Mouse (Mus musculus) gastrocnemius, postnatal 10 days (tissue): ENCODE data around the gene Gm21518. TPM values are rescaled to one million over a fixed set of nuclear protein-coding genes. Genes with fewer than 3 reads are reported as not detected.
"Not testable (repeated sequence)": the region's sequence is repeated elsewhere in the genome, so short reads cannot be mapped to it uniquely, and the experiment has no call there.

Source experiments
- DNase-seq: peaks from one replicate; pipeline ENCODE4 v3.0.0; 2021; ENCODE audit warnings: mixed read lengths
- long read RNA-seq, 2 experiments: library from polyadenylated mRNA; stranded (forward); transcript quantifications; one replicate each; pipeline ENCODE4 v2.0.0; 2021
- total RNA-seq, 2 experiments: library from RNA; stranded (reverse); gene quantifications; 2 replicates each; pipeline ENCODE4 v1.2.3; 2021

The Gm21518 gene
- total RNA-seq: not detected
- long read RNA-seq, experiment 1: 0 reads
- long read RNA-seq, experiment 2: 0 reads

DNA sequence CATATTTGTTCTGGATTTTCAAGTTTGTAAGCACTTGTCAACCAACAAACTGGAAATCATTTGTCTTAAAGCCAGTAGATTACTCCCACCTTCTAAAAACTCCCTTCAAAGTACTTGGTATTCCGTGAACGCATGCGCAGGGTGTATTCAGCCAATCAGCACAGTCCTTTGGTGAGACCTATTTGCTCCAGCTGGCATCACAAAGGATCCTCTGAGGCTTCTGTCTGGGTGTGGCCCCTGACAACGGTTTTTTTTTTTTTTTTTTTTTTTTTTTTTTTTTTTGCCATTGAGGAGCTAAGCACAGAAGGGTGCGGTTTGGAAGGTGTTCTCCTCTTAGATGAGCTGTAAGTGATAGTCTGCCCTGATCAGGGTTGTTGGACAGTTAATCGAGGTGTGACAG lies at the start of gene Gm21518:
Gene Gm21518 (plus strand): TSS at position 301 of the 400 bp plus-strand sequence.
- not testable (repeated sequence) for DNase-seq
